Mouse (Mus musculus): Measurements from ENCODE around the gene Ston2. TPM values are rescaled to one million over a fixed set of nuclear protein-coding genes. Genes with fewer than 3 reads are reported as not detected.

The Ston2 gene
- polyA plus RNA-seq, 1 experiment from 2014 or later, result 5.6 TPM

GRCm38 (mm10) chr12:91683096-91683495, 105.1 kb downstream of the Ston2 start:
- H3K4me3 ChIP-seq (ENCODE audit: low read depth, low read length), result no peak overlapping the region
- H3K36me3 ChIP-seq (replicated peaks; ENCODE audit: insufficient read depth, low read length), result no peaks in the 10 kb centered on the region
- H3K9ac ChIP-seq (replicated peaks), result no peak overlapping the region
- H3K4me1 ChIP-seq (ENCODE audit: insufficient read depth), result peaks cover 12% of the 10 kb centered on the region
- no peak for TF ChIP-seq CTCF (IDR thresholded peaks at IDR 0.05; ENCODE audit: low read depth)
- no peaks in the 10 kb centered on the region for H3K9me3 ChIP-seq (ENCODE audit: low read length)
- WGBS (ENCODE audit: insufficient replicate concordance), result 72% methylated on average over 3 of the region's 3 CpGs
- DNase-seq (no peak), ATAC-seq (no peak)
- H3K27ac ChIP-seq (ENCODE audit: low read depth), result no peak overlapping the region
- no peak overlapping the region for H3K4me2 ChIP-seq (ENCODE audit: low read depth, low read length)
- no peaks in the 10 kb centered on the region for H3K27me3 ChIP-seq (ENCODE audit: insufficient read depth, low read length)

DNA sequence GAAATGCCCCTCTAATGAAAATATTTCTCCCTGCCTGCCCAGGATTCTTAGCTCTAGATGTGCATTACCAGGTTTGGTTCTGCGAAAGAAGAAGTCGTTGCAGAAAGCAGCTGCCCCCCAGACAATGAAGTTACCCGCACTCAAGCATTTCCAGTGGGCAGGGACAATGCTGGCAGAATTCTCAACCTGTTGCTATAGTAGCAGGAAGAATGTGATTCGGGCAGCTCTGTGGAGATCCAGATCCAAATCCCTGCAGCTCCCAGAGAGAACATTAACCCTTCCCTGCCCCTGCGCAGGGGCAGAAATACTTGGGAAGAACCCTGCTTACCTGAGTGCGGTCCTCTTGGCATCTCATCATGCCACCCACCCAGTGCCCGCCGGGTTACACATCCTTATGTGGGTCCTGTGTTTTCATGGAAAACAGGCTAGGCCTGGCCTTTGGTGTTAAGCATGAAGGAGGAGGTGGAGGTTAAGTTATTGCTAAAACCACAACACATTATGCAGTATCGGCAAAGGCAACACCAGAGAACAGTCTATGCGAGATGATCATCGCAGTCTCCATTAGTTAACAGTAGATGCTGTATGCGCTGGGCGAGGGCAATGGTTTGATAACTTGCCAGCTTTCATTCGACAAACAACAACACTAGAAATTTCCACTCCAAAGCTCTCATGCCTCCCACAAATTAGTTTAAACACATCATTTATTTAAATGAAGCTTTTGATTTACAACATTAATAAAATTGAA, 108.7 kb downstream of the Ston2 start:
- Histone ChIP-seq H3K4me3 (ENCODE audit: low read depth, low read length) (no peak overlapping the region), H3K27me3 (ENCODE audit: insufficient read depth, low read length) (no peaks in the 10 kb centered on the region), H3K27ac (ENCODE audit: low read depth) (no peak overlapping the region), H3K36me3 (replicated peaks; ENCODE audit: insufficient read depth, low read length) (no peaks in the 10 kb centered on the region), H3K4me1 (ENCODE audit: insufficient read depth) (peaks cover 9% of the 10 kb centered on the region; the same call in 1 of the 2 replicates), H3K4me2 (ENCODE audit: low read depth, low read length) (no peak overlapping the region), H3K9me3 (ENCODE audit: low read length) (no peaks in the 10 kb centered on the region), H3K9ac (replicated peaks) (no peak overlapping the region)
- no peak for DNase-seq
- no peak for ATAC-seq
- WGBS (ENCODE audit: insufficient replicate concordance), result 80% methylated on average over 14 of the region's 14 CpGs
- TF ChIP-seq CTCF (IDR thresholded peaks at IDR 0.05; ENCODE audit: low read depth), result no peak
- TF ChIP-seq EP300 (IDR thresholded peaks at IDR 0.05; ENCODE audit: low read depth), result no peak

- Histone ChIP-seq H3K4me1 (ENCODE audit: insufficient read depth) (no peaks in the 10 kb centered on the region), H3K9me3 (ENCODE audit: low read length) (no peaks in the 10 kb centered on the region), H3K36me3 (replicated peaks; ENCODE audit: insufficient read depth, low read length) (no peaks in the 10 kb centered on the region), H3K27me3 (ENCODE audit: insufficient read depth, low read length) (no peaks in the 10 kb centered on the region), H3K4me2 (ENCODE audit: low read depth, low read length) (no peak overlapping the region), H3K27ac (ENCODE audit: low read depth) (no peak overlapping the region), H3K9ac (replicated peaks) (no peak overlapping the region), H3K4me3 (ENCODE audit: low read depth, low read length) (no peak overlapping the region)
- DNase-seq, result peak; percentile 54
- WGBS (ENCODE audit: insufficient replicate concordance), result 67% methylated on average over 9 of the region's 9 CpGs
- peak; percentile 59 for ATAC-seq
- TF ChIP-seq EP300 (IDR thresholded peaks at IDR 0.05; ENCODE audit: low read depth) (no peak), CTCF (IDR thresholded peaks at IDR 0.05; ENCODE audit: low read depth) (no peak)
These were observed 112.2 kb downstream of the Ston2 start for GRCm38 (mm10) chr12:91675937-91676336.

- Histone ChIP-seq H3K36me3 (replicated peaks; ENCODE audit: insufficient read depth, low read length) (no peaks in the 10 kb centered on the region), H3K27ac (ENCODE audit: low read depth) (no peak overlapping the region), H3K9ac (replicated peaks) (no peak overlapping the region), H3K9me3 (ENCODE audit: low read length) (no peaks in the 10 kb centered on the region), H3K27me3 (ENCODE audit: insufficient read depth, low read length) (no peaks in the 10 kb centered on the region), H3K4me1 (ENCODE audit: insufficient read depth) (no peaks in the 10 kb centered on the region), H3K4me2 (ENCODE audit: low read depth, low read length) (no peak overlapping the region), H3K4me3 (ENCODE audit: low read depth, low read length) (no peak overlapping the region)
- ATAC-seq (no peak), DNase-seq (no peak)
- WGBS (ENCODE audit: insufficient replicate concordance), result 61% methylated on average over 6 of the region's 6 CpGs
- TF ChIP-seq EP300 (IDR thresholded peaks at IDR 0.05; ENCODE audit: low read depth) (no peak), CTCF (IDR thresholded peaks at IDR 0.05; ENCODE audit: low read depth) (peak; percentile 39; the same call in 1 of the 2 replicates)
These were observed 115.0 kb downstream of the Ston2 start for GRCm38 (mm10) chr12:91673141-91673540.

- H3K4me1 ChIP-seq (ENCODE audit: insufficient read depth), result 0 out of 2 replicates have a peak, but pooled peaks cover 3% of the 10 kb centered on the region
- H3K27ac ChIP-seq (ENCODE audit: low read depth), result no peak overlapping the region
- no peaks in the 10 kb centered on the region for H3K9me3 ChIP-seq (ENCODE audit: low read length)
- no peak overlapping the region for H3K9ac ChIP-seq (replicated peaks)
- no peak overlapping the region for H3K4me2 ChIP-seq (ENCODE audit: low read depth, low read length)
- ATAC-seq (no peak), DNase-seq (no peak)
- TF ChIP-seq CTCF (IDR thresholded peaks at IDR 0.05; ENCODE audit: low read depth) (no peak), EP300 (IDR thresholded peaks at IDR 0.05; ENCODE audit: low read depth) (no peak)
- no peak overlapping the region for H3K4me3 ChIP-seq (ENCODE audit: low read depth, low read length)
- WGBS (ENCODE audit: insufficient replicate concordance), result 81% methylated on average over 7 of the region's 7 CpGs
- H3K36me3 ChIP-seq (replicated peaks; ENCODE audit: insufficient read depth, low read length), result no peaks in the 10 kb centered on the region
- H3K27me3 ChIP-seq (ENCODE audit: insufficient read depth, low read length), result no peaks in the 10 kb centered on the region
These were observed 115.7 kb downstream of the Ston2 start for GRCm38 (mm10) chr12:91672528-91672927.

GRCm38 (mm10) chr12:91668529-91669245, 119.5 kb downstream of the Ston2 start:
- peak; percentile 79 for DNase-seq
- peak; percentile 98 for ATAC-seq
- Histone ChIP-seq H3K27ac (ENCODE audit: low read depth) (peak overlapping the region; percentile 88), H3K27me3 (ENCODE audit: insufficient read depth, low read length) (no peaks in the 10 kb centered on the region), H3K4me3 (ENCODE audit: low read depth, low read length) (no peak overlapping the region), H3K9me3 (ENCODE audit: low read length) (no peaks in the 10 kb centered on the region), H3K36me3 (replicated peaks; ENCODE audit: insufficient read depth, low read length) (no peaks in the 10 kb centered on the region), H3K4me2 (ENCODE audit: low read depth, low read length) (peak overlapping the region; percentile 35; the same call in 1 of the 2 replicates), H3K4me1 (ENCODE audit: insufficient read depth) (peaks cover 23% of the 10 kb centered on the region), H3K9ac (replicated peaks) (no peak overlapping the region)
- TF ChIP-seq CTCF (IDR thresholded peaks at IDR 0.05; ENCODE audit: low read depth) (no peak), EP300 (IDR thresholded peaks at IDR 0.05; ENCODE audit: low read depth) (0 out of 2 replicates have a peak, but pooled peaks have one; percentile 30)
- WGBS (ENCODE audit: insufficient replicate concordance), result 28% methylated on average over 16 of the region's 16 CpGs
